Mouse (Mus musculus) thymus, postnatal 36 days (tissue): ENCODE results near the gene Opalin.

Experiments
- DNase-seq, 2 experiments: peaks; one replicate each; pipeline ENCODE4 v3.0.0; 2022; ENCODE audit warnings: mixed read lengths in 2 of 2

The Opalin gene

DNA sequence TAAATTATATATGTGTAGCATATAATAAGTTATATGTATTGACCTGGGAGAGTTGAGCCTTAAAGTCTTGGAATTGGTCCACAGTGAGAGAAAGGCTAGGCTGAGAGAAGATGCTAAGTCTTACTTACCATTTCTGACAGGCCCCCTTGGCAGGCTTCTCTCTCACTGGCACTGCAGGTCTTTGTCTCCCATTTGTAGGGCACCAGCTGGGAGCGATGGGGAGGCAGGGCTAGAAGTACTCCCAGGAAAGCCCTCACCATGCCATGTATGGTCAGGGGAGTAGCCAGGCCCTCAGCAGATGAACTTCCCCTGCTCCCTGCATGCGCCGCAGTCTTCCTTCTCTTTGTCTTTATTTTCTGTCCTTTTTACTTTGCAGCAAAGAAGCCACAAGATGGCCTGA is at the start of gene Opalin:
Gene Opalin, minus strand, starts transcription at position 208 of the 400 bp plus-strand sequence.
- DNase-seq, result no peak

DNA sequence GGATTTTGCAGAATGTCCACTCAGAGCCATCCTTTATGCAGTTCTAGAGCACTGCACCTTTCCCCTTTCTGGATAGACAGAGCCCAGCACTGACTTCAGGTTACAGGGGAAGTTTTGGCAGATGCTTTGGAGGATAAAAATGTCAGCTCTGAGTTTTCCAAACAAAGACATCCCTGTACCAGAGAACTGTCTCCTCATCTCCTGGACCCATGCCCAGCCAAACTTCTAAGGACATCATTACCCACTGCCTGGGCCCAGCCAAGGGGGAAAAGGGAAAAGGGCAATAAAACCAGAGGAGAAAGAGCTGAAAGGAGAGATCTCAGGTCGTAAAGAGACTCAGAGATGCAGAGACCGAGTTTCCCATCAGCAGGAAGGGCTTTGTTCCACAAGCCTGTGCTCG is 46.1 kb upstream of the Opalin start:
- no peak for DNase-seq

DNA sequence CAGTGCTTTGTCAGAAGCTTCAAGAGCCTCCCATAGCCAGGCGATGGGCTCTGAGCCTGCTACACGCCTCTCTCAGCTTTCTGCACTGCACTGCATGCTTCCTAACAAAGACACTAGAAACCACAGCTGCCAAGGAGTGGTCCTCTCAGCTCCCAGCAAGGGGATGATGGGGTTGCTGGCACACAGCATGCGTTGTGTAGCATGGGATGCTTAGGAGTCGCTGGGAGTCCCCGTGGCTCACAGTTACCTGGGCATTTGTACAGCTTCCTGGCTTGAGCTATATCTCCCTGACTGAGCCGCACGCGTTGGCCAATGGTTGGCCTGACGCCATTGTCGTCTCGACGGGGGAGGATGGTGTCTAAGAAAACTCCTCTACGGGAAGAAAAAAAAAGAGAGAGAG is 43.0 kb upstream of the Opalin start:
- no peak for DNase-seq

DNA sequence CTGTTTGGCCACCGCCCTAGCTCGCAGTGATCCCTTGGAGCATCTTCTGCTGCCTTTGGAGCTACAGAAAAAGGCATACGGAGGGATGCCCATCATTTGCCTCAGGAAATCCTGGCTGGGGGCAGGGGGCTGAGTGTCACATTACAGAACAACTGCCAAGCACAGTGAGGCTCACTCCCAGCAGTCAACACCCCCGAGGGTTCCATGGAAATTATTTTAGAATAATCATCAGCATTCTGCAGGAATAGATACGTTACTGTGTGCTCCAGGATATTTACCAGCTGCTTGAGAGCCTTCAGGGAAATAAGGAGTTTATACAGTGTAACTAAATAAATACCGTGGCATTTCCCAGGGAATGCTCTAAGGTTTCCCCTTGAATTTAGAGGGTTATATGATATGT is 41.4 kb upstream of the Opalin start:
- DNase-seq, result no peak

DNA sequence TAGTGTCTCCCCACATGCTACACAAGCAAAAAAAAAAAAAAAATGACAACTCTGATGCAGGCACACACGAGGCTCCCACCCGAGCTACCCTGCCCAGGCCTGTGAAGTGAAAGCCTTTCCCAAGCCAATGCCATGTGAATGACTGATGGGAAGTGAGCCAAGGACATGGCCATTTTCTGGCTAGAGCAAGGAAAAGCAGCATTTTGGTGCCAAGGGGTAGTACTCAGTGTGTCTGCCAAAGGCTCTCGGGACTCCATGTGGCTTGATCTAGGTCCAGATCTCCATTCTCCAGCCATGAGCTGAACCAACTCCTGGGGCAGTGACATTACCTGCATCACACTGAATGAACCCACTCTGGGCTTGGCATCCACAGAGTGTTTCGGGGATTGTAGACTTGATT is 40.4 kb upstream of the Opalin start:
- DNase-seq, result no peak

DNA sequence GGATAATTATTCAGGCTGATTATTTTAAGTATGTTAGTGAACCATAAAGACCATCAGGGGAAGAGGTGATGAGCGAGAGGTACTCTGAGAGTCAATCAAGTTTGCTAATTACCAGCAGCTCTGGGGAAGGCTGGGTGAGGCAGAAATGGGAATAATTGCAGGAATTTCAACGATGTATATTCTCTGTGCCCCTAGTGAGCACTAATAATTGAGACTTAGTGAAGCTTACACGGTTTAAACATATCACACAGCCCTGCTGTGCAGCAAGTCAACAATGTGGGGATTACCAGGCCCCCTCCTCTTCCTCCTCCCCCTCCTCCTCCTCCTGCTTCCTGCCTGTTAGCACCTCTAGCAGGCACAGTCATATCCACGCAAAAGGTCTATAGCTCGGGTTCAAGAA is 37.7 kb upstream of the Opalin start:
- DNase-seq, result no peak

DNA sequence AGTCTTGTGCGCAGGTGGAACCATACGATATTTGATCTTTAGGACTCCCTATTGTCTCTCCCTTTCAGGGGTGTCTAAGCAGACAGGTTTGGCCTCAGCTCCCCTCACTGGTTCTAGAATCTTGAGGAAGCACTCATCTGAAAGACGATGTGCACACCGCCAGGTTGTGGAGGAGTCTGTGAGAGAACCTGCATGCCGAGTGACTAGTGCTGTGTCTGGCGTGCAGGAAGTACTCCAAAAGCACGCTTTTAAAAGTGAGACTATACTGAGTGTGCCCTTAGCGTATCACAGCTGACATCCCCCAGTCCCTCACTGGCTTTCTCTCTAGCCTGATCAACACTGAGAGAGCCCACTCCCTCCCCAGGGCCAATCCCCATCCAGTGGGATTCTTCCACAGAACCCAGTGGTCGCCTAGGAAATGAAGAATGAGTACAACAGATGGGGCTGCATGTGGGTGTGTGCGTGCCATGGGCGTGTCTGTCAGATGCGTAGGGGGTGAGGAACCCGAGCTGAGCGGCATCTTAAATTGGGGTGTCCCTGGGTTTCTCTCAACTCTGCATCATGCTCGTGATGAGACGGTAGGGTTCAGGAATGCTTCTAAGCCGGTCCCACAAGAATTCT is 37.1 kb upstream of the Opalin start:
- DNase-seq, result no peak

DNA sequence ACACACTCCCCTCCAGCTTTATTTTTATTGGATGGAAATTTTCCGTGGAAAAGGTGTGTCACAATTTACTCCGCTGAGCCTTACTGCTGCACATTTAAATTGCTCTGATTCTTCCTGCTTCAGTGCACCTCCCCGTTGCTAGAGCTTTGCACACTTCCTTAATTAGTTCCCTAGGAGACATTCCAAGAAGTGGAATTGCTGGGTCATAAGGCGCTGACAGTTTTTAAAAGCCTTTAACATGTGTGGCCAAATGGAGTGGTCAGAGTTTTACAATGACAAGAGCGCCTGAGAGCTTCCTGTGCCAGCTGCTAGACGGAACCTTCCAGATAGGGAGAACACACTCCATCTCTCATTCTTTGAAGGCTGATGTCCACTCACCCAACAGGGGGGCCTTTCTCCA is 35.7 kb upstream of the Opalin start:
- DNase-seq, result no peak

DNA sequence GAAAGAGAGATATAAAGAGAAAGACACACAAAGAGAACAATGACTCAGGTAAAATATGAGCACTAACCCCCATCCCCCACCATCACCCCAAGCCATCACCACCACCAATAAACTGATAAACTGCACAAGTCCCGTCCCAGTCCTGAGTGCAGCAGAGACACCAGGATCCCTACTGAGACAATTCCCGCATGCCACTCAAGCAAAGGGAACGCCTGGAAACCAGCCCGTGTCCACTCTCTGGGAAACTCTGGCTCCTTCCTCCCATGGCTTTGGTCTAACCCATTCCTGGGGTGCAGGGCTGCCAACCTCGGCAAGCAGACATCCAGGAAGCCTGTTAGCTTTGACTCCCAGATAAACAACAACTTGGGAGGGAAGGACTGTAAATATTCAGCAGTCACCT is 33.1 kb upstream of the Opalin start:
- DNase-seq, result no peak

DNA sequence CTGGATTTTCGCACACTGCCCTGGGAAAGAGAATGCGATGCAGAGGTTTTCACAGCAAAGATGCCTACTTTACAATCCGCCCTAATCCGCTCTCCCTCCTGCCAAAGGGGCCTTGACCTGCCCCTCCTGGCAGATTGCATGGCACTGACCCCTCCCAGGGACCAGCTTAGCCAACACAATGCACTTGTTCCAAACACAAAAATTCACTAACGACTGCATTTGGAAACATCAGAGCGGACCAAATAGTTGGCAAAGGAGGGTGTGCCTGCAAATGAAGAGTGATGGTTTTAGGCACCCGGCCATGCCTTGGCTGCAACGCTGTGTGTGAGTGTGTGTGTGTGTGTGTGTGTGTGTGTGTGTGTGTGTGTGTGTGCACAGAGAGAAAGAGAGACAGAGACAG is 32.6 kb upstream of the Opalin start:
- DNase-seq, result no peak

DNA sequence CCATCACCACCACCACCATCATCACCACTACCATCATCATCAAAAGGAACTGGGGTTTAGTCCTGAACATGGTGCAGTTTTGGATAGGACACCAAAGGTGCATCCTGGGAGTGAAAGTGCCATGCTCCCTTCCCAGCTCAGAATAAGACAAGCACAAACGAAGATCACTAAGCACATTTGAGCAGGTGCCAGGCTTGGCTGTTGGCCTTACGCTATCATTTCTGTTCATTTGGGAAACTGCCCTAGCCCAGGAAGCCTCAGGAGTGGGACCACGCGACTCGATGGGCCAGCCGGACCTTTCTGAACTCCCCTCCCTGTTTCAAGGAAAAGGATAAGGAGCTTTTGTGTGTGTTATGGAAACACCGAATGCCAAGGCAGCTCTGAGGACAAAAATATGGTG is 31.8 kb upstream of the Opalin start:
- no peak for DNase-seq

DNA sequence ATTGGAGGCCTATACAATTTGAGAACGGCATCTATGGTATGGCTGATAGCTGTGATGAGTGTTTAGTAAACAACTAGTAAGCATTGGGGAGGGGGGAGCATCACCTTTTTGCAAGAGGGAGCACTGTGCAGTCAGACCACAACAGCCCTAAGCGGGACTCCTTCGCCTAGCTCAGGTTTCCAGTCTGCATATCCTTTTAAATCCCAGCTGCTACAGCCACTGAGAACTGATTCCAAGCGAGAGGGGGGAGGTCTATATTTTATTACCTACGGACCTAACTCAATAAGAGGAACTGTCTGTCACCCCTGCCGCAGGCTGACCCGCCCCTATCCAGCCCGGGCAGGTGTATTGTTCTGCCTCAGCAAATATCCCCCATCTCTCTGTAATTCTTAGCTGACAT is 30.6 kb upstream of the Opalin start:
- no peak for DNase-seq

DNA sequence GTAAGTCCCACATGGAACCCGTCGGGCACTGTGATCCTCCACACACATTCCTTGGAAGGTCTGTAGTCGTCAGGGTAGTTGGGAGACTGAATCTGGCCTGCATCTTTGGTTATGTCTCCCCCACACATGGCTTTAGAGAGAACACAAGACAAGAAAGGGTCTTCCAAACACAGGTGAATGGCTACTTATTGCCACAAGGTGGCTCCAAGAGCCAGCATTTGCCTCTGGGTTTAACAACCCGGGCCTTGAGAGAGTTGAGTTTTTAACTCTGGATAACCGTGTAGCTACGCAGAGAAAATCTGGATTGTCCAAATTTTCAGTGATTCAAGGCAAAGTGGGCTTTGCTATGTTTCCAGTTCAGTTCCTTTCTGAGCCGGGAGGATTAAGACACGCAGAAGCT is 28.0 kb upstream of the Opalin start:
- no peak for DNase-seq

DNA sequence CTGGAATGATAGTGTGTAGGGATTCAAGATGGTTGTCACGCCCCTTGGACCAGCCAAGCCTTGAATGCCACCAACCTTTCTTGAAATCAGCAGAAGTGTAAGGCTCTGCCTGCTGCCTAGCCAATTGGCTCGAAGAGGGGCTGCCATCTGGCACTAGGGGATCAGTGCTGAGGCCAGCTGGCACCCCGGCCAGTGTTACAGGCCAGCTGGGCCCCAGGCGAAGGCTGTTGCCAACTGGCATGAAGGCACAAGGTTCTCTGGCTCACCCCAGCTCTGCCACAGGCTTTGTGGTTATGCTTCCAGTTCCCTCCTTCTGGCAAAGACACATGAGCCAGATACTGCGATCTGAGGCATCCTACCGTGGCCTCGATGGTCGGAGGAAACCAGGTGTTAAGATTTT is 24.5 kb upstream of the Opalin start:
- no peak for DNase-seq

DNA sequence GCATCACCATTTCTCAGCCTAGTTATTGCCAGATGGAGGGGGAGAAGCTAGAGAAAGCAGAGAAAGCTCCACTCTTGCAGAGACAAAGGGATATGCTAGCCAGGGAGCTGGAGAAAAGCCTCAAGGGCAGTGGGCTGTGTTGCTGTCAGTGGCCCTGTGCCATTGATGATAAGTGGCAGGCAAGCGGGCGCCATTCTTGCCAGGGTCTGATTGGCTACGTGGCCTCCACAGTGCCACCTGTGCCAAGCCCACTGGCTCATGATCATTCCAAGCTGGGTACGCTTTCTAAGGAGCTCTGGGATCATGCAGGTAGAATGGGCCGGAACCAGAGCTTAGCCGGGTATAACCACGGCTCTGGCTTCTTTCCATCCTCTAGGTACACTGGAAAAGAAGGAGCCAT is 23.9 kb upstream of the Opalin start:
- no peak for DNase-seq

DNA sequence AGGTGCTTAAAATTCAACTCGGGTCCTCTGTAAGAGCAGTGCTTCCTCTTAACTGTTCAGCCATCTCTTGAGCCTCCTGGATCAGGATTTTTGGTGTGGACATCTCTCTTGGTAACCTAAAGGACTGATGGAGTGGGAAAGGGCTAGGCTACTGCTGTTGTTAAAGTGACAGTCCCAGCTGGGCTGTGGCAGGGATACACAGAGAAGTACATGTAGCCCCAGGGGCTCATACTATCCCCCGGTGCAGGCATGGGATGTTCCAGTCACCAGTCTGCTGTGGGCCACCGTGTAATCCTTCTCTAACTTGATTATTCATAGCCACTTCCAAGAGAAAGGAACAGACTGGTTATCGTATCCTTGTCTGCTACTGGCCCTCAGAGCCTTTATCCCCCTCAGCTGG is 20.1 kb upstream of the Opalin start:
- no peak for DNase-seq

DNA sequence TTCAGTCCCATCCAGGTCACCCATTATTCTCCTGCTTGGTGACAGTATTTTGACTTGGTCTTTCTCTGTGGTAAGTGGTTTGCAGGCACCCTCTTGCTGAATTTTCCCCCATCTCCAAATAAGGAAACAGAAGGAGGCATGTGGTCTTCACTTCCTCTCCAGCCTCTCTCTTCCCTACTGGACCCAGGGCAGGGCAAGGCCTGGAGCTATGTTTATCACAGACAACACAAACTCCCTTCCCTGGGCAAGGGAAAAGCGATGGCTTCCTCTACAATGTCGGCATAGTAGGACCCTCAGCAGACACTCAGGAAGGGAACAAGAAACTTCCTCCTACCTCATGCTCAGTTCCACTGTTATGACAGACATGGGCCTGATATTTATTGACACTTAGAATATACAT is 15.0 kb upstream of the Opalin start:
- DNase-seq, result no peak

DNA sequence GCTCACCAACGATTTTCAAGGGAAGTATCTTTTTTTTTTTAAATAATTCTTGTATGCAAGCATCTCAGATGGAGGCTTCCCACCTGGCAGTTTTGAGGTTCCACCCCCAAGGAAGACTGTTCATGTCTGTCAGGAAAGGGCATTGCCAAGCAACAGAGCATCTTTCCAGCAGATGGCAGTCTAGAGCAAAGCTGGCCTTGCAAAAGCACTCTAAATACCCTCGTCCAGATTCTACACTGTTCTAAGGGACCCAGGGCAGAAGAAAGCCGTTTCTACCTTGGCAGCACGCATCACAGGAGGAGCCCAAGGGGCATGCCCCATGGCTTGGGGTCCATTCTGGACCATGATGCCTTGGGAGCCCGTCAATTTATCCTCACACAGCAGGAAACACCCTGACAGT is 12.9 kb upstream of the Opalin start:
- DNase-seq, result peak; percentile 20 to 47

DNA sequence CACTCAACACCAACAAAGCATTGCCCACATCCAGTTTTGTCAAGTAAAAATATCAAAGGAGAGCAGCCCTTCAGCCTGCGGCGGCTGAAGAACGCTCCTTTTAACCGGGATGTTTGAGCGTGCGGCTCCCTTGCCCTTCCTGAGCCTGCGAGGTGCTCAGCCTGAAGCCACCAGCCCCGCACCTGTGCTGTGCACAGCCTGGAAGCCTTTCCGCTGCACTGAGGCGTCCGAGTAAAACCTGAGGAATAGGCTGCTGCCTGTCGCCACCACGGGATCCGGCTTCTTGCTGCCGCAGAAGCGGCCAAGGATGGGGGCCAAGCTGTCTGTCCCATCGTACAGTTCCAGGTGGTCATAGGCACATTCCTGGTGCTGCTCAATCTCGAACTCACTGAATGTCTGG is 11.6 kb upstream of the Opalin start:
- DNase-seq, result peak; percentile 39

DNA sequence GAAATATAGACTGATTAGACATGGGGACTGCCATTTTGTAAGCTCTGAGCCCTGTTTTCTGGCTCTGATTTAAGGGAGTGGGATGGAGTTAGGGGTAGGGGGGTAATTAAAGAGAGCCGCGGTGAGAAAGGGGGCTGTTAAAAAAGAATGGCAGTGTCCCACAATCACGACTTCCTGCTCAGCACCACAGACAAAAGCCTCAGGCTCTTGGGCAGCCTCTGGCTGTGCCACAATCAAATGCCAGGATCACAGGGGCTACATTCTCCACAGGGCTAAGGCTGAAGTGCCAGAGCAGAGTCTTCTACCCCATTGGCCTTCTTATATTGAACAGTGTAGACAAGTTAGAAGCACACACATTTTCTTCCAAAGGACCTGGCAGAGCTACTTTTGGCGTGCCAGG is 11.0 kb upstream of the Opalin start:
- DNase-seq, result no peak

DNA sequence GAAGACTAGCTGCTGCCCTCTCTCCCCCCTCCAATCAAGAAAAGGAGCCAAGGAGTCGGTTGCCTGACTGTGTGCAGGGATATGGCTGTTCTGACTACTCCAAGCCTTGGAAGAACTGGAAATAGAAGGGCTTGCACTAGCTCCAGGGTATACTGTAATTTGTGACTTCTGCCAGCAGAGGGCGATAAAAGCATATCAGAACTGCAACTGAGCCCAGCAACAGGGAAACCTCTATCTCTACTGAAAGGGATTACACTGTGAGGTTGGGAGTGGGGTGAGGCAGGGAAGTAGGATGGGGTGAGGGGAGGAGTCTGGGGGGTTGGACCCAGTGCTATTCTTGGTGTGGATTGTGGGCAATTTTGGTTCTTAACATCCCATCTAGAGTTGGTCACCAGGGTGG is 9.8 kb upstream of the Opalin start:
- peak; percentile 51 to 55 for DNase-seq

DNA sequence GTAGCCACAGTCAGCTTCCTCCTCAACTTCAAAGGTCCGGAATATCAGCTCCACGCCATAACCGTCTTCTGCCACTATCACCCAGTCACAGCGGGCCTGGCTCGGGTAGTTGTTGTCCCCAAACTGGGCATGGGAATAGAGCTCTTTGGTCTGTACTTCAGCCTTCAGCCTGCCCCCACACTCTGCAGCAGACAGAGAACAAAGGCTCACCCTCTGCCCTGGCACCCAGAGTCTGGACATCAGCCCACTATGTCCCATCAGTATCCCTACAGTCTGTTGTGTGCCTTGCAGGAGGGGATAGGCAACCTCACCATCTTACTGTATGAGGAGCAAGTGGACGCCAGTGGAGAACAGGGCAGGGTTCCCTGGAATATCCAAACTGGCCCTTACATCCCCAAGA is 9.4 kb upstream of the Opalin start:
- DNase-seq, result no peak

DNA sequence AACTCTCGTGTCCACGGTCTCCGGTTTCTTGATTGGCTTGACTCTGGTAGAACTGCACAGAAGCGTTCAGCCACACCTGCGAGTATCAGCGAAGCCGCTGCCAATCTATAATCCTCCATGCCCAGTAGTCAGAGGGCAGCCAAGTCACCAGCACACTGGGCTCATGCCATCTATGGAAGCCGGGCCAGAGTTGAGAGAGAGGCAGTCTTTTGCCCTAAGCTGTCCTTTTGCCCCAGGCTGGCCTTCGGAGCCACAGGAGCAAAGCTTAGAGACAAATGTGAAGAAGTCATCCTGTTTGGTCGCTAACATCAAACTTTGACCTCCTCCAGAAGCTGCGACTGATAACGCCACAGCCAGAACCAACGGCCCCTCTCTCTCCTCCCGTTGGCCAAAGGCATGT is 6.7 kb upstream of the Opalin start:
- DNase-seq, result no peak

DNA sequence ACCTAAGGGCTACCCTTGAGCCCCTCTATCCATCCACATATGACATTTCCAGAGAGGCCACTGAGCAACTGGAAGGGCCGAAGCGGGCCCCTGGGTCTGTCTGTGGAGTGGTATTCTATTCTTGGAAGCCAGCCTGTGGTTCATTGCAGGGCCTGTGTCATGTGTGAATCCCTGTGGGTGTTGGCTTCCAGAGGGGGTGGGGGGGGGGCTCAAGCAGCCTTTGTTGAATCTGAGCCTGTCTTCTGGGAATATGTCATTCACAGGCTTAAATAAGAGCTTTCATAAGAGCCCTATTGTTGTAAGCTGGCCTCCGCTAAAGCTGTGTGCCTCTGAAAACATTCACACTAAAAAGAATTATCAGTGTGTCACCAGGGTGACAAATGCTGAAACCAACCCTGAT is 4.7 kb upstream of the Opalin start:
- DNase-seq, result no peak

DNA sequence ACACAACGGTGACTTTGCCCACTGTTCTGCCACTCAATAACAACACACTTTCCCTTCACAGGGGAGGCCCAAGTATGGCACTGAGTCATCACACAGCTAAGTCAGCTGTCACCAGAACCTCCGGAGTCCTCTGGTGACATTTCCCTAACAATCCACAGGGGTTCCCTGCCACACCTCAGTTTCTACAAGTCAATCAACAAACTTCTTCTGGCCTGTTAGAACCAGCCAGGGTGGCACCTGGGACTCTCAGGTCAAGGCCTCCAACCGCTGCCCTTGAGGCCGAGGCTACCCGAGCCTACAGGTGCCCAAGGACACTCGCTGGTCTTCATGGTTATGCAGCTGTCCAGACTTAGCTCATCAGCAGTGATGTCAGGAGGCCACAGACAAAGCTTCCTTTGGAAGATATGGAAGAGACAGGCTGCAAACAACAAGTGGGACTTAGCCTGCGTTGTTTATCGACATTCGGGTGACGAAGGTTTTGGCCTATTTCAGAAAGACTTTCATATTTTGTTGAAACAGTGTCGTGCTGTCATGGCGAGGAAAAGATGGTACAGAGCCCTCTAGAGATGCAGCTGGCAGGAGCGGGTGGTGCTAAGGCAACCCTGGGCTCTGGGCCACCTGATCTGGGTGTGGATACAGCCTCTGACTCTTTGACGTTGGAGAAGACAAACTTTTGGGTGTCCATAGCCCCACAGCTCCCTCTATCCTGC is 3.0 kb downstream of the Opalin start:
- DNase-seq, result no peak
